Mouse (Mus musculus) midbrain, embryonic 12.5 days (tissue): Measurements from ENCODE around the gene Osgin1. TPM values are rescaled to one million over a fixed set of nuclear protein-coding genes. Genes with fewer than 3 reads are reported as not detected.

Experiments
- ATAC-seq: fragments of 200-750 bp; cut with Nextera tagmentation; 2 replicates; pipeline ENCODE4 v1.8.0; 2017; ENCODE audit warnings: low read depth, moderate TSS enrichment, moderate library complexity; ENCODE audit not compliant: low FRiP score
- H3K27ac ChIP-seq: fragments of 300-500 bp; sonication (generic); replicated peaks from 2 replicates; pipeline ENCODE4 v1.5.1; 2016; ENCODE audit warnings: mild to moderate bottlenecking
- H3K27me3 ChIP-seq: fragments of 300-500 bp; sonication (generic); 2 replicates; pipeline ENCODE4 v1.6.1; 2016; ENCODE audit warnings: mild to moderate bottlenecking
- H3K36me3 ChIP-seq: fragments of 300-500 bp; sonication (generic); 2 replicates; pipeline ENCODE4 v1.6.1; 2016
- H3K4me1 ChIP-seq: fragments of 300-500 bp; sonication (generic); 2 replicates; pipeline ENCODE4 v1.6.1; 2016
- H3K4me2 ChIP-seq: fragments of 300-500 bp; sonication (generic); replicated peaks from 2 replicates; pipeline ENCODE4 v1.6.1; 2016; ENCODE audit warnings: mild to moderate bottlenecking, moderate library complexity
- H3K4me3 ChIP-seq: fragments of 300-500 bp; sonication (generic); 2 replicates; pipeline ENCODE4 v1.5.1; 2016; ENCODE audit warnings: mild to moderate bottlenecking
- H3K9ac ChIP-seq: fragments of 300-500 bp; sonication (generic); replicated peaks from 2 replicates; pipeline ENCODE4 v1.6.1; 2016; ENCODE audit warnings: mild to moderate bottlenecking, moderate library complexity
- H3K9me3 ChIP-seq: fragments of 300-500 bp; sonication (generic); 2 replicates; pipeline ENCODE4 v1.6.1; 2016; ENCODE audit warnings: mild to moderate bottlenecking
- WGBS: fragments of 180-500 bp; shearing (Covaris S2); methylation state at CpG from one replicate; pipeline ENCODE4 v1.1.7; 2016; 5-methylcytosine and 5-hydroxymethylcytosine counted together
- polyA plus RNA-seq: library from polyadenylated mRNA; unstranded; fragments of >200 nt; fragmentation: Nextera tagmentation; extraction: Ambion mirVana; gene quantifications from 2 replicates; pipeline ENCODE4 v1.2.1, GENCODE M21; 2016

Gene Osgin1
- polyA plus RNA-seq, 1 experiment from 2014 or later = 0.14 TPM

DNA sequence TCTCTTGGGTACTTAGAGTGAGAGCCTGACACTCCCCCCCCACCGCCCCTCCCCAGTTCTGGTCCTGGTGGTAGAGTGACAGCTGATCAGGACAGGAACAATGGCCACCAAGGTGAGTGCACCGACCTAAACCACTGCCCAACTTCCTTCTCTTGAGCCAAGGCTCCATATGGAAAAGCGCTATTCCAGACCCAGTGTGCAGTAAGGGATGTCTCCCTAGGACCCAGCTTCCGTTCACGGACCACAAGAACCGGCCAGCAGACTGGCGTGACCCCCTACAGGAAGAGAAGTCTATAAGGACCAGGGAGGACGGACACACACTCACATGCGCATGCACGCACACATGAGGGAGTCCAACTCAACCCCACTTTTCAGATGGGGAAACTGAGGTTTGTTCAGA is 2.4 kb downstream of the Osgin1 start:
- H3K36me3 ChIP-seq = no peaks in the 10 kb centered on the region
- no peak overlapping the region for H3K27ac ChIP-seq
- WGBS = 91% methylated on average over 10 of the region's 10 CpGs
- ATAC-seq = no peak
- no peaks in the 10 kb centered on the region for H3K9me3 ChIP-seq
- H3K27me3 ChIP-seq = 0 out of 2 replicates have a peak, but pooled peaks cover 11% of the 10 kb centered on the region
- peaks cover 13% of the 10 kb centered on the region; the same call in 1 of the 2 replicates for H3K4me1 ChIP-seq
- no peak overlapping the region for H3K4me2 ChIP-seq
- no peak overlapping the region for H3K9ac ChIP-seq
- H3K4me3 ChIP-seq = no peak overlapping the region

DNA sequence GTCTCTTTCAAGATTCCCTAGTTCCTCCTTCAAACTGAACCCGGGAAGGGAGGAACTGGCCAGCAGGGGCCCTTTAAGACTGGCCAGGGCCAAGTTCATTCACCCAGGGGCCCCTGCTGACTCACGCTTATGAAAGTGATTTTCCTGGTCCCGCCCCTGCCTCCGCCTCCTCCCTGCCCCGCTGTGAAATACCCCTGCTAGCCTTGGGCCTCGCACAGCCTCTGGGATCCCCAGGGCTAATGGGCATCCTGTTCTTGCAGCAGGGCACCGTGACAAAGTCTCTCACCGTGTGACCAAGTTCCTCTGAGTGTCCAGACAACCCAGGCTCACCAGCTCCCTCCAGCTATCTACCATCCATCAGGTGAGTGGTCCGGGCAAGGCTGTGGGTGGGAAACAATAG is 3.0 kb downstream of the Osgin1 start:
- ATAC-seq = no peak
- H3K27ac ChIP-seq = no peak overlapping the region
- H3K9me3 ChIP-seq = no peaks in the 10 kb centered on the region
- 0 out of 2 replicates have a peak, but pooled peaks cover 16% of the 10 kb centered on the region for H3K27me3 ChIP-seq
- WGBS = 25% methylated on average over 9 of the region's 9 CpGs
- no peaks in the 10 kb centered on the region for H3K36me3 ChIP-seq
- H3K4me1 ChIP-seq = peaks cover 13% of the 10 kb centered on the region; the same call in 1 of the 2 replicates
- no peak overlapping the region for H3K4me2 ChIP-seq
- H3K4me3 ChIP-seq = no peak overlapping the region
- no peak overlapping the region for H3K9ac ChIP-seq

DNA sequence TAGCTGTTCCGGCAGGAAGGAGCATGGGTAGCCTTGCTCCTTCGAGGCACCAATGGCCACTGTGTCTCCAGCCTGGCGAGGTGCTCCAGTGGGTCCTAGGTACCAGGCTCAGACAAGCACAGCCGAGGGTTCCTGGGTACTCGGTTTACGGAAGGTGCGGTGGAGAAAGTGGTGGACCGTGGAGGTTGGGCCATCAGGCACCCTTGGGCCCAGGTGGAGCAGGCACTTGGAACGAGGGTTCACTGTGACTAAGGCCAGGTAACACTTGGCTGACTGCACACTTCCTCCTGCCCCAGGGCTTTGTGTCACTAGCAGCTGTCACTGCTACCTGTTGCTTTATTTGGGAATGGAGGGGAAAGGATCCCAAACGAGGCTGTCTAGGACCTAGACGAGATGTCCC is 3.6 kb downstream of the Osgin1 start:
- Histone ChIP-seq H3K27ac (no peak overlapping the region), H3K9ac (no peak overlapping the region), H3K27me3 (peaks cover 22% of the 10 kb centered on the region; the same call in 1 of the 2 replicates), H3K36me3 (no peaks in the 10 kb centered on the region), H3K4me1 (peaks cover 13% of the 10 kb centered on the region; the same call in 1 of the 2 replicates), H3K4me3 (no peak overlapping the region), H3K9me3 (no peaks in the 10 kb centered on the region), H3K4me2 (no peak overlapping the region)
- 78% methylated on average over 11 of the region's 11 CpGs for WGBS
- ATAC-seq = no peak

DNA sequence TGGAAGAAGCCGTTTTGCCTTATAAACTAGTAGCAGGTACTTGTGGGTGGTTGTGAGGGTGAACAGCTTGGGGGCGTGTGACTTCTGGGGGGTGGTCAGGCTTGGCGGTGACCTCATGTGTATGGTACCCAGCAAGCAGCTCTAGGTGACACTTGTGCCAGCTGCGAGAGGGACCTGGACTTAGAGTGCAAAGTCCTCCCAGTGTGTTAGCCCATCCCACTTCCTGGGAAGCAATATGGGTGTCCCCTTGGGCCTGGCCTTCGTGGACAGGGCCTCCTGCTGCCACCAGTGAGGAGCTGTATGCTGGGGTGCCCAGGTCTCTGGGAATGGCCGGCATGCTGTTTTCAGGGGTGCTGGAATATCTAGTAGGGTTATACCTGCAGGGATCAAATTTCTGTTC is 5.0 kb downstream of the Osgin1 start:
- ATAC-seq = no peak
- Histone ChIP-seq H3K27me3 (peaks cover 26% of the 10 kb centered on the region; the same call in 1 of the 2 replicates), H3K9ac (no peak overlapping the region), H3K36me3 (no peaks in the 10 kb centered on the region), H3K4me1 (peaks cover 13% of the 10 kb centered on the region; the same call in 1 of the 2 replicates), H3K4me3 (no peak overlapping the region), H3K4me2 (no peak overlapping the region), H3K27ac (no peak overlapping the region), H3K9me3 (no peaks in the 10 kb centered on the region)
- 85% methylated on average over 6 of the region's 6 CpGs for WGBS

DNA sequence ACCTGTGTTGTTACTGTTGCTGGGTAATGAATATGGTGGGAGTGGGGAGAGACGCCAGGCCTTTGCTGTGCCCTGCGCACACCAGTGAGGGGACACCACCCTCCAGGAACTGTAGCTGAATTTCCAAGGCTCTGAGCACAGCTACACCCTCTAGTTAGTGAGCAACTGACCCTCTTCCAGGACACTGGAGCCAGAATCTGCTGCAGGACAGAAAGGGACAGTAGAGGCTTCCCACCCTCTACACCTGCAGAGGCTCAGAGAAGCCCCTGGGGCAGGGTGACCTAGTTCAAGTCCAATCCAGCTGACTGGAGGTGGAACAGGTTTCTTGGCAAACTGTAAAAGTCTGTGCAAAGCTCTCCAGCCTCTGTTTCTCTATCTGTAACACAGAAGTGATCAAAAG is 5.5 kb downstream of the Osgin1 start:
- 95% methylated on average over 2 of the region's 2 CpGs for WGBS
- Histone ChIP-seq H3K4me1 (peaks cover 13% of the 10 kb centered on the region; the same call in 1 of the 2 replicates), H3K27ac (no peak overlapping the region), H3K4me2 (no peak overlapping the region), H3K9me3 (no peaks in the 10 kb centered on the region), H3K4me3 (no peak overlapping the region), H3K27me3 (peaks cover 26% of the 10 kb centered on the region; the same call in 1 of the 2 replicates), H3K36me3 (no peaks in the 10 kb centered on the region), H3K9ac (no peak overlapping the region)
- no peak for ATAC-seq

DNA sequence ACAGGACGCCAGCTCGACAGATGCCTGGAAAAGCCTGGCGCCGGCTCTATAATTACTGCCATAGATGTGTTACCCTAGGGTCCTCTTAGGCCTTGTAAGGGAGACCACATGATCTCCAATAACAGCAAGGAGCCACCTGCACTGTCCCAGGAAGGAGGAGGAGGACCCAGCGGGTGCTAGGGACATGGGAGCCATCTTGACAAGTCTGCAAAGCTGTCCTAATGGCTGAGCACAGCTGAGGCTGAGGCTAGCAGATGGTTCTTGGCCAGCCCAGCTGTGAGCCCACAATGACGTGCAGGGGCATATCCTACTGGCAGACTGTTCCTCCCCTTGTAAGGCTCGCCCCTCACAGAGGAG is 5.9 kb downstream of the Osgin1 start:
- Histone ChIP-seq H3K4me1 (peaks cover 13% of the 10 kb centered on the region; the same call in 1 of the 2 replicates), H3K4me2 (no peak overlapping the region), H3K9me3 (no peaks in the 10 kb centered on the region), H3K27ac (no peak overlapping the region), H3K36me3 (no peaks in the 10 kb centered on the region), H3K4me3 (no peak overlapping the region), H3K9ac (no peak overlapping the region), H3K27me3 (peaks cover 26% of the 10 kb centered on the region; the same call in 1 of the 2 replicates)
- no peak for ATAC-seq
- 65% methylated on average over 7 of the region's 7 CpGs for WGBS

DNA sequence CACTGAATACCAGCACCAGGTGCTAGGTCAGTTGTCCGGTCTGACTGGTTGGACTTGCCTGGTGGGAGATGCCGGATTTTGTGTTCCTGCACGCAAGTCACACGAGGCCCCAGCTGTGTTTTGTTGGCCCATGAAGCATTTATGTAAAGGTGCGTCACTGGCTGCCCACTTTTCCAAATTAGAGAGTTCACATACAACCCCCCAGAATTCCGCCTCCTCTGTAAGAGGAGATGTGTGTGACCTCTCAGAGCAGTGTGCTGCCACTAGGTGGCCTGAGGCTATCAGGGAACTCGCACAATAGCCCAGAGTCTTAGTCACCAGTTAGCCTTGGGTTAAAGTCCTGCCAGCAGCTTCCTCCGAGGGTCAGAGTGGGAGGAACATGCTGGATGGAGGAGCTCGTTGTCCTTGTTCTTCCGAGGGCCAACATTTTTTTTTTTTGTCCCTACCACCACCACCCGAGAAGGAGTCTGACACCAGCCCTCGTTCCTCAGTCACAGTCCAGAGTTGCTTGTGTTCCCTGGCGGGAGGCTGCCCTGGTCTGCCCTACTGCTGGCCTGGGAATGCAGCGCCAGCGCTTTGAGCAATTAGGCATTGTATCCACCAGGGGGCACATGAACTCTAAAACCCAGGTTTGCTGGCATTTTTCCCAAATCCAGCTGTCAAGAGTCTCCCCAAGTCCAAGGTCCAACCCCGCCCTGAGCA is 6.5 kb downstream of the Osgin1 start:
- Histone ChIP-seq H3K27ac (no peak overlapping the region), H3K4me1 (peaks cover 13% of the 10 kb centered on the region; the same call in 1 of the 2 replicates), H3K9ac (no peak overlapping the region; the same call in 1 of the 2 replicates), H3K27me3 (peaks cover 26% of the 10 kb centered on the region), H3K4me3 (no peak overlapping the region), H3K4me2 (peak overlapping the region; percentile 37), H3K9me3 (no peaks in the 10 kb centered on the region), H3K36me3 (no peaks in the 10 kb centered on the region)
- ATAC-seq = peak; percentile 62; the same call in 1 of the 2 replicates
- WGBS = 14% methylated on average over 16 of the region's 16 CpGs

DNA sequence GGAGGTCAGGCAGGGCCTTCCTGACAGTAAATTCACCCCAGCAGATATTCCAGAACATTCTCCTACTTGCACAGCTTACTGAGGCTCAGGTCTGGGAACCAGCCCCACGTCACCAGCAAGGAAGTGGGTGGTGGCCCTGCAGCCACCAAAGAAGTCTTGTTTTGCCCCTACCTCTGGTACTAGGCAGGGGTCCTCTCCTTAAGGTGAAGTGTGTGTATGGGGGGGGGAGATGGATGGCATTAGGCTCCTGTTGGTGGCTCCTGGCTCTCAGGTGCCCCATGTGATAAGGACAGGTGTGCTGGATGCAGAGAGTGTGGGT is 7.0 kb downstream of the Osgin1 start:
- ATAC-seq = no peak
- Histone ChIP-seq H3K4me3 (no peak overlapping the region), H3K36me3 (no peaks in the 10 kb centered on the region), H3K4me2 (no peak overlapping the region), H3K9ac (no peak overlapping the region; the same call in 1 of the 2 replicates), H3K9me3 (no peaks in the 10 kb centered on the region), H3K4me1 (peaks cover 13% of the 10 kb centered on the region; the same call in 1 of the 2 replicates), H3K27ac (no peak overlapping the region), H3K27me3 (peaks cover 30% of the 10 kb centered on the region)
- WGBS = 72% methylated on average over 1 of the region's 1 CpGs

DNA sequence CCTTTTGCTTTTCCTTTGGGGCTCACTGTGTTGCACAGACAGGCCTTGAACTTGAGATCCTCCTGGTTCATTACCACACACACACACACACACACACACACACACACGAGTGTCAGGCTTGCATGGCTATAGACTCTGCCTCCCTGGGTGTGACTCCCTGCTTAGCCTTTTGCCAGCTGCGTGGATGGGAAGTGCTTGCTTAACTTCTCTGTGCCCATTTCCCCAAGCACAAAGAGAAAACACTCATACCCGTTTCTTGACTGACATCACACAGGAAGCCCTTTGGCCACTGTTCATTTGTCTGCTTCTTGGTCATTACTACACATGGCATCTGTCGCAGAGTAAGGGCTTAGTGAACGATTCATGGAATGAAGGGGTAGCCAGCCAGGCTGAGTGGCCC is 8.1 kb downstream of the Osgin1 start:
- WGBS = 75% methylated on average over 5 of the region's 5 CpGs
- Histone ChIP-seq H3K27ac (no peak overlapping the region), H3K4me1 (peaks cover 8% of the 10 kb centered on the region; the same call in 1 of the 2 replicates), H3K9me3 (no peaks in the 10 kb centered on the region), H3K9ac (no peak overlapping the region), H3K27me3 (peaks cover 27% of the 10 kb centered on the region), H3K36me3 (no peaks in the 10 kb centered on the region), H3K4me3 (no peak overlapping the region), H3K4me2 (no peak overlapping the region)
- ATAC-seq = no peak

DNA sequence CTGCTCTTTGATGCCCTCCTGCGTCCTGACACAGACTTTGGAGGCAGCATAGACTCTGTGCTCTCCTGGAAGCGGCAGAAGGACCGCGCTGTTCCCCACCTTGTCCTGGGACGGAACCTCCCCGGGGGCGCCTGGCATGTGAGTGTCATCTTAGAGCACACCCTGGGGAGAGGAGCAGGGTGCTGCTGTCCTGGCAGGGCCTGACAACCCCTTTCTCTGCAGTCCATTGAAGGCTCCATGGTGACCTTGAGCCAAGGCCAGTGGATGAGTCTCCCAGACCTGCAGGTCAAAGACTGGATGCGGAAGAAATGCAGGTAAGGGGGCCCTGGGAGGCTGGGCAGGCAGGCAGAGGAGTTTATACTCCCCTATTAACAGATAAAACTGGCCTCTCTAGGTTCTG is 9.0 kb downstream of the Osgin1 start:
- Histone ChIP-seq H3K4me1 (peaks cover 16% of the 10 kb centered on the region), H3K4me3 (no peak overlapping the region), H3K36me3 (no peaks in the 10 kb centered on the region), H3K4me2 (no peak overlapping the region), H3K9ac (no peak overlapping the region), H3K27ac (no peak overlapping the region), H3K9me3 (no peaks in the 10 kb centered on the region), H3K27me3 (peaks cover 37% of the 10 kb centered on the region)
- ATAC-seq = no peak
- WGBS = 93% methylated on average over 8 of the region's 8 CpGs

DNA sequence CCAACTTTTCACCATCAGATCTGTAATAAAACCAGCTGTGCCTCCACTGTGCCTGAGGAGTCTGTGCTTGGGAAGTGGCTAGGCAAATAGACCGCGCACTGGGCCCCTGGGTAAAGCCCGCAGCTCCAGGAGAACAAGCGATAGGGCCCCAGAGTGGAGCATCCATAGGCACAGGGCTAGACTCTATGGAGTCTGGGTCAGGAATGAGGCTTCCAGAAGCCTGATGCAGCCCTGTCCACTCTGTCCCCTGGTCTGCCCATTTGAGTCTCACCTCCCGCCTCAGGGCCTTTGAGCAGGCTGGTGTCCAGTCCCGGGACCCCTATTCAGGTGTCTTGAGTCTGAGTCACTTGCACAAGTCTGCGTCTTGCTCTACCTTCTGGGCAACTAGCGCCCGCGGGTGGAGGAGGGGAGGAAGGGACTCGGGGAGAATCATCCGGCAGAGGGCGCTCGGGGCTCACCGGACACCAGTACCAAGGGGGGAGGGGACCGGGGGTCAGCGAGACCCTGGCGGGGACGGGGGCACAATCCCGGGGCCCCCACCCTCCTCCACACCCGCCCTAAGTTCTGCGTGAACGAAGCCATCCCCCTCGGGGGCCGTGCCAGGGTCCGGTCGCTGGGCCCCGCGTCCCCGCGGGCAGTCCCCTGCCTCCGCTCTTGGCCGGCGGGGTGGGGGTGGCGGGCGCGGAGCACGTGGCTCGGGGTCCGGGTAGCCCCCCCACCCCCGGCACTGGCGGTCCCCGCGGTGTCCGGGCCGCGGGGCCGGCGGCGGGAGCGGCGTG is 12.5 kb downstream of the Osgin1 start, which contains the start of gene Necab2:
Gene Necab2, plus strand, starts transcription at position 509 of the 779 bp plus-strand sequence.
- no peak within 1 kb of the TSS; the same call in 1 of the 2 replicates for H3K27ac ChIP-seq
- peak; percentile 73 for ATAC-seq
- no peaks in the 10 kb centered on the region for H3K9me3 ChIP-seq
- H3K4me1 ChIP-seq = peaks cover 13% of the 10 kb centered on the region
- WGBS = 1% methylated on average over 43 of the region's 52 CpGs
- peaks cover 56% of the 10 kb centered on the region for H3K27me3 ChIP-seq
- H3K4me3 ChIP-seq = peak within 1 kb of the TSS; percentile 76
- H3K36me3 ChIP-seq = no peaks in the 10 kb centered on the region
- H3K4me2 ChIP-seq = peak within 1 kb of the TSS; percentile 88
- peak within 1 kb of the TSS; percentile 79 for H3K9ac ChIP-seq
